Mouse (Mus musculus): Measurements from ENCODE around the gene Ppm1l. TPM values are rescaled to one million over a fixed set of nuclear protein-coding genes. Genes with fewer than 3 reads are reported as not detected.

Ppm1l gene
- total and polyA plus RNA-seq, 2 experiments from 2014 or later, result 20.3 to 31.6 TPM

GRCm38 (mm10) chr3:69428221-69428620 lies 111.6 kb downstream of the Ppm1l start:
- no peak for ATAC-seq
- 27% methylated on average over 3 of the region's 3 CpGs for WGBS
- TF ChIP-seq CTCF (IDR thresholded peaks at IDR 0.05; ENCODE audit: low read depth), result no peak

GRCm38 (mm10) chr3:69429319-69429718 lies 112.7 kb downstream of the Ppm1l start:
- Histone ChIP-seq H3K4me3 (ENCODE audit: low read length) (no peak overlapping the region), H3K36me3 (ENCODE audit: insufficient read depth, low read length) (no peaks in the 10 kb centered on the region), H3K4me1 (ENCODE audit: insufficient read depth, low read length) (no peaks in the 10 kb centered on the region), H3K9me3 (ENCODE audit: low read length) (no peaks in the 10 kb centered on the region), H3K9ac (replicated peaks; ENCODE audit: low read length) (no peak overlapping the region), H3K27me3 (ENCODE audit: insufficient read depth, low read length) (no peaks in the 10 kb centered on the region), H3K4me2 (ENCODE audit: low read depth, low read length) (no peak overlapping the region), H3K27ac (no peak overlapping the region)
- TF ChIP-seq CTCF (IDR thresholded peaks at IDR 0.05; ENCODE audit: low read depth), result no peak
- ATAC-seq, result no peak
- WGBS, result 84% methylated on average over 5 of the region's 5 CpGs
- no peak for DNase-seq (ENCODE audit: low spot score)

More at GRCm38 (mm10) chr3:69428221-69428620, 111.6 kb downstream of the Ppm1l start:
- Histone ChIP-seq H3K27me3 (ENCODE audit: insufficient read depth, low read length) (no peaks in the 10 kb centered on the region), H3K4me1 (ENCODE audit: insufficient read depth, low read length) (no peaks in the 10 kb centered on the region), H3K27ac (no peak overlapping the region), H3K4me2 (ENCODE audit: low read depth, low read length) (no peak overlapping the region), H3K4me3 (ENCODE audit: low read length) (no peak overlapping the region), H3K9ac (replicated peaks; ENCODE audit: low read length) (no peak overlapping the region), H3K9me3 (ENCODE audit: low read length) (no peaks in the 10 kb centered on the region), H3K36me3 (ENCODE audit: insufficient read depth, low read length) (no peaks in the 10 kb centered on the region)
- no peak for DNase-seq (ENCODE audit: low spot score)

- Histone ChIP-seq H3K27ac (no peak overlapping the region), H3K27me3 (ENCODE audit: insufficient read depth, low read length) (no peaks in the 10 kb centered on the region), H3K9me3 (ENCODE audit: low read length) (no peaks in the 10 kb centered on the region), H3K9ac (replicated peaks; ENCODE audit: low read length) (no peak overlapping the region), H3K4me1 (ENCODE audit: insufficient read depth, low read length) (no peaks in the 10 kb centered on the region), H3K36me3 (ENCODE audit: insufficient read depth, low read length) (no peaks in the 10 kb centered on the region), H3K4me3 (ENCODE audit: low read length) (no peak overlapping the region), H3K4me2 (ENCODE audit: low read depth, low read length) (no peak overlapping the region)
- no peak for ATAC-seq
- DNase-seq (ENCODE audit: low spot score), result no peak
- TF ChIP-seq CTCF (IDR thresholded peaks at IDR 0.05; ENCODE audit: low read depth), result no peak
- WGBS, result 74% methylated on average over 10 of the region's 10 CpGs
Measured at GRCm38 (mm10) chr3:69433580-69433979, 116.9 kb downstream of the Ppm1l start.

- no peak overlapping the region for H3K4me2 ChIP-seq (ENCODE audit: low read depth, low read length)
- 71% methylated on average over 12 of the region's 12 CpGs for WGBS
- H3K27ac ChIP-seq, result no peak overlapping the region
- no peak overlapping the region for H3K4me3 ChIP-seq (ENCODE audit: low read length)
- H3K9me3 ChIP-seq (ENCODE audit: low read length), result no peaks in the 10 kb centered on the region
- no peaks in the 10 kb centered on the region for H3K4me1 ChIP-seq (ENCODE audit: insufficient read depth, low read length)
- TF ChIP-seq CTCF (IDR thresholded peaks at IDR 0.05; ENCODE audit: low read depth), result no peak
- H3K9ac ChIP-seq (replicated peaks; ENCODE audit: low read length), result no peak overlapping the region
- no peaks in the 10 kb centered on the region for H3K36me3 ChIP-seq (ENCODE audit: insufficient read depth, low read length)
- H3K27me3 ChIP-seq (ENCODE audit: insufficient read depth, low read length), result no peaks in the 10 kb centered on the region
- DNase-seq (ENCODE audit: low spot score) (no peak), ATAC-seq (no peak)
Measured at GRCm38 (mm10) chr3:69438773-69439514, 122.3 kb downstream of the Ppm1l start.

GRCm38 (mm10) chr3:69440761-69441160 lies 124.1 kb downstream of the Ppm1l start:
- Histone ChIP-seq H3K27me3 (ENCODE audit: insufficient read depth, low read length) (no peaks in the 10 kb centered on the region), H3K27ac (no peak overlapping the region), H3K4me2 (ENCODE audit: low read depth, low read length) (no peak overlapping the region), H3K4me3 (ENCODE audit: low read length) (no peak overlapping the region), H3K9me3 (ENCODE audit: low read length) (no peaks in the 10 kb centered on the region), H3K36me3 (ENCODE audit: insufficient read depth, low read length) (no peaks in the 10 kb centered on the region), H3K4me1 (ENCODE audit: insufficient read depth, low read length) (no peaks in the 10 kb centered on the region), H3K9ac (replicated peaks; ENCODE audit: low read length) (no peak overlapping the region)
- 66% methylated on average over 5 of the region's 5 CpGs for WGBS
- TF ChIP-seq CTCF (IDR thresholded peaks at IDR 0.05; ENCODE audit: low read depth), result no peak
- no peak for ATAC-seq
- DNase-seq (ENCODE audit: low spot score), result no peak

GRCm38 (mm10) chr3:69446989-69447388 lies 130.3 kb downstream of the Ppm1l start:
- 83% methylated on average over 5 of the region's 5 CpGs for WGBS
- DNase-seq (ENCODE audit: low spot score) (no peak), ATAC-seq (no peak)
- Histone ChIP-seq H3K27me3 (ENCODE audit: insufficient read depth, low read length) (no peaks in the 10 kb centered on the region), H3K4me3 (ENCODE audit: low read length) (no peak overlapping the region), H3K4me2 (ENCODE audit: low read depth, low read length) (no peak overlapping the region), H3K4me1 (ENCODE audit: insufficient read depth, low read length) (no peaks in the 10 kb centered on the region), H3K9ac (replicated peaks; ENCODE audit: low read length) (no peak overlapping the region), H3K9me3 (ENCODE audit: low read length) (no peaks in the 10 kb centered on the region), H3K27ac (no peak overlapping the region), H3K36me3 (ENCODE audit: insufficient read depth, low read length) (no peaks in the 10 kb centered on the region)
- no peak for TF ChIP-seq CTCF (IDR thresholded peaks at IDR 0.05; ENCODE audit: low read depth)

GRCm38 (mm10) chr3:69449041-69449440 lies 132.4 kb downstream of the Ppm1l start:
- WGBS, result 44% methylated on average over 3 of the region's 3 CpGs
- H3K36me3 ChIP-seq (ENCODE audit: insufficient read depth, low read length), result no peaks in the 10 kb centered on the region
- no peaks in the 10 kb centered on the region for H3K4me1 ChIP-seq (ENCODE audit: insufficient read depth, low read length)
- DNase-seq (ENCODE audit: low spot score), result no peak
- no peaks in the 10 kb centered on the region for H3K27me3 ChIP-seq (ENCODE audit: insufficient read depth, low read length)
- no peak for TF ChIP-seq CTCF (IDR thresholded peaks at IDR 0.05; ENCODE audit: low read depth)
- no peak overlapping the region for H3K27ac ChIP-seq
- no peak overlapping the region for H3K9ac ChIP-seq (replicated peaks; ENCODE audit: low read length)
- no peak overlapping the region for H3K4me3 ChIP-seq (ENCODE audit: low read length)
- H3K4me2 ChIP-seq (ENCODE audit: low read depth, low read length), result no peak overlapping the region
- no peaks in the 10 kb centered on the region for H3K9me3 ChIP-seq (ENCODE audit: low read length)
- ATAC-seq, result no peak
